Mouse (Mus musculus) kidney, adult 2 months (tissue): ENCODE measurements around the gene Eef2kmt.

Experiments used
- CTCF ChIP-seq: fragments of 200-500 bp; conservative IDR thresholded peaks from 2 replicates; pipeline ENCODE4 v1.5.1; 2011; ENCODE audit warnings: low read depth, mild to moderate bottlenecking, control low read depth, low read length, moderate library complexity, mixed read lengths; ENCODE audit not compliant: insufficient read depth, insufficient read length
- POLR2A ChIP-seq: fragments of 200-500 bp; IDR thresholded peaks from one replicate; pipeline ENCODE4 v1.6.1; 2011; ENCODE audit warnings: low read depth, low read length, control low read depth

- TF ChIP-seq POLR2A (peak; percentile 26), CTCF (no peak)
Observed at GRCm38 (mm10) chr16:5203668-5204433, 51.9 kb downstream of the Eef2kmt start, which contains the start of gene Nagpa.
